Mouse (Mus musculus) G1E-ER4 (cell line): ENCODE measurements around the gene Det1. TPM values are rescaled to one million over a fixed set of nuclear protein-coding genes. Genes with fewer than 3 reads are reported as not detected.

Experiments used
- GATA1 ChIP-seq: IDR thresholded peaks from one replicate; pipeline ENCODE4 v1.8.0; 2012; ENCODE audit warnings: low read length, inconsistent platforms
- polyA plus RNA-seq: library from polyadenylated mRNA; stranded (reverse); fragments of >175 nt; gene quantifications from 2 replicates; pipeline ENCODE4 v1.2.3, GENCODE M21; 2012

The Det1 gene
- polyA plus RNA-seq, 1 experiment, result 8.9 TPM

GRCm38 (mm10) chr7:78799730-78800496 is 47.1 kb downstream of the Det1 start:
- TF ChIP-seq GATA1, result peak; percentile 67

GRCm38 (mm10) chr7:78797843-78798455 is 49.1 kb downstream of the Det1 start:
- no peak for TF ChIP-seq GATA1

GRCm38 (mm10) chr7:78796624-78797023 is 50.4 kb downstream of the Det1 start:
- no peak for TF ChIP-seq GATA1

GRCm38 (mm10) chr7:78794571-78795092 is 52.4 kb downstream of the Det1 start:
- no peak for TF ChIP-seq GATA1

GRCm38 (mm10) chr7:78793895-78794570 is 53.0 kb downstream of the Det1 start:
- no peak for TF ChIP-seq GATA1

GRCm38 (mm10) chr7:78791359-78792222 is 55.5 kb downstream of the Det1 start:
- TF ChIP-seq GATA1, result no peak

GRCm38 (mm10) chr7:78787793-78788380 is 59.2 kb downstream of the Det1 start:
- no peak for TF ChIP-seq GATA1

GRCm38 (mm10) chr7:78785906-78786305 is 61.2 kb downstream of the Det1 start:
- TF ChIP-seq GATA1, result no peak

- TF ChIP-seq GATA1, result no peak
Observed at GRCm38 (mm10) chr7:78782639-78783581, 64.2 kb downstream of the Det1 start, which contains the start of the genes Mrps11 and Mrpl46. Gene Mrps11, plus strand, starts transcription at chr7:78783119. Gene Mrpl46, minus strand, starts transcription at chr7:78783531.

GRCm38 (mm10) chr7:78778741-78779140 is 68.3 kb downstream of the Det1 start:
- no peak for TF ChIP-seq GATA1

Other genes starting within 250 kb of the Det1 start
- gene Ntrk3, start 109.3 kb downstream of the Det1 start, polyA plus RNA-seq, result 0.01 TPM in 1 of 2 replicates, not detected in the other
- gene Mrps11, start 64.1 kb downstream of the Det1 start, polyA plus RNA-seq, result 105 and 127 TPM in 2 replicates
- 11.9 and 33.1 TPM in 2 replicates for gene Mrpl46, start 63.7 kb downstream of the Det1 start, polyA plus RNA-seq
- gene Aen, start 48.6 kb upstream of the Det1 start, polyA plus RNA-seq, result 117 and 201 TPM in 2 replicates
- 2.0 and 2.5 TPM in 2 replicates for gene Isg20, start 66.2 kb upstream of the Det1 start, polyA plus RNA-seq
- gene Acan, start 206.2 kb upstream of the Det1 start, polyA plus RNA-seq, result 0.02 TPM in 1 of 2 replicates, not detected in the other